ENCODE assay signal across 13 mouse cellular contexts in the genomic region with DNA sequence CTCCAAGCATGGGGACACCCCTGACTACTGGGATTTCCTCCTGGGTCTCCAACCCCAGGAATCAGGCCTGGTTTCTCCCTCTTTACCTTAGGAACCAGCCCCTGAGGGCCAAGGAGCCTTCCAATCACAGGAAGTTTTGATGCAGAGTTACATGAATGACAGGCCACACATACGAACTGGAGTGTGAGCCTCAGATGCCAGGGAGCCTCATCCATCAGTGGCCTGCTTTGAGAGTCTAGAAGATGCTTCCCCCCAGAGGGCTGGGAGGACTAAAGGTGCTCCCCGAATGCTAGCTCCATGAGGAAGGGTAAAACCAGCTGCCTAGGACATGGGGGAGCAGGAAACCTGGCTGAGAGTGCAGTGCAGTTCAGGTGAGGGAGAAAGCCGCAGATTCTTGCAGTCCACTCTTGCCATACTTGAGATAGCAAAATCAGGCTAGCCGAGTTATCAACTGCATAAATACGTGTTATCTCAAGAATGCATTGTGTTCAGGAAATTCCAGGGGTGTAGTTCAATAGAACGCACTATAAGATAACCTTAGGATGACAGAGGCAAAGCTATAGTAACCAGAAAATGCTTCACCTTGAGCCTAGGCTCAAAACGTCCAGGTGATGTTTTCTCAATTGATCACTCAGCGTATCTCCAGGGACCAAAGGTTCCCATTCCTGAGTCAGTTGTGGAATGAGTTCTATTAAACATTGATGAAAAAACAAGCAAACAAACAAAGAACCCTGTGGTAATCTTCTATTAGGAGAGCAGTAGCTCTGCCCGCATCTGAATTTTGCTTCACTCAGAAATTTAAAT.
A peak's percentile ranks its signal among the peaks of the same experiment; 100 is the strongest.
DNase-seq lines count a peak whose midpoint lies in the region; ATAC-seq lines count a peak whose summit lies in the region.
"Had no signal": no experiment of that assay in that cellular context is flagged by ENCODE, and none has a peak within 500 bp of the region (broad histone marks: within the 10 kb centered on the region; RNA-seq: fewer than 3 reads in every experiment).

No protein-coding gene starts in this region.

- peak overlapping the region; percentile 92 for H3K27ac ChIP-seq in kidney, embryonic 15.5 days
- H3K27ac ChIP-seq in embryonic facial prominence, embryonic 12.5 days = peak overlapping the region; percentile 82; the same call in 1 of the 2 replicates
- H3K27ac ChIP-seq in limb, embryonic 11.5 days (replicated peaks; ENCODE audit: low read depth, low read length) = peak overlapping the region; percentile 92
- H3K27ac ChIP-seq: midbrain, embryonic 13.5 days had no signal

- ATAC-seq in kidney, embryonic 15.5 days (replicated peaks; ENCODE audit: low FRiP score) = no peak
- ATAC-seq in embryonic facial prominence, embryonic 12.5 days (ENCODE audit: insufficient number of reproducible peaks, insufficient read depth, low FRiP score, low TSS enrichment) = no peak
- ATAC-seq in limb, embryonic 11.5 days (ENCODE audit: insufficient number of reproducible peaks, low FRiP score, low TSS enrichment, low read depth) = no peak
- ATAC-seq: midbrain, embryonic 13.5 days had no signal

- no peak overlapping the region for H3K9ac ChIP-seq in kidney, embryonic 15.5 days
- H3K9ac ChIP-seq in embryonic facial prominence, embryonic 12.5 days = no peak overlapping the region
- no peak overlapping the region for H3K9ac ChIP-seq in limb, embryonic 11.5 days (ENCODE audit: low read length)
- H3K9ac ChIP-seq: hindbrain, embryonic 13.5 days; midbrain, embryonic 13.5 days had no signal

- no peak overlapping the region for H3K4me2 ChIP-seq in kidney, embryonic 15.5 days
- no peak overlapping the region for H3K4me2 ChIP-seq in embryonic facial prominence, embryonic 12.5 days (replicated peaks)
- H3K4me2 ChIP-seq in limb, embryonic 11.5 days (ENCODE audit: low read depth, severe bottlenecking) = no peak overlapping the region
- H3K4me2 ChIP-seq: hindbrain, embryonic 13.5 days; midbrain, embryonic 13.5 days had no signal

- WGBS in kidney, embryonic 15.5 days = 61% methylated on average over 9 of the region's 9 CpGs
- 66% methylated on average over 9 of the region's 9 CpGs for WGBS in embryonic facial prominence, embryonic 12.5 days
- WGBS in limb, embryonic 11.5 days = 66% methylated on average over 9 of the region's 9 CpGs

- no peaks in the 10 kb centered on the region for H3K9me3 ChIP-seq in kidney, embryonic 15.5 days (replicated peaks)
- no peaks in the 10 kb centered on the region for H3K9me3 ChIP-seq in embryonic facial prominence, embryonic 12.5 days
- no peaks in the 10 kb centered on the region for H3K9me3 ChIP-seq in limb, embryonic 11.5 days (ENCODE audit: control insufficient read depth, low read length)
- H3K9me3 ChIP-seq: heart, embryonic 10.5 days; hindbrain, embryonic 13.5 days; midbrain, embryonic 13.5 days had no signal

- H3K4me3 ChIP-seq in kidney, embryonic 15.5 days (replicated peaks) = no peak overlapping the region
- H3K4me3 ChIP-seq in embryonic facial prominence, embryonic 12.5 days = no peak overlapping the region
- H3K4me3 ChIP-seq in limb, embryonic 11.5 days (ENCODE audit: low read depth, low read length) = no peak overlapping the region
- H3K4me3 ChIP-seq: heart, embryonic 10.5 days; hindbrain, embryonic 13.5 days; midbrain, embryonic 13.5 days had no signal

- no peaks in the 10 kb centered on the region for H3K27me3 ChIP-seq in kidney, embryonic 15.5 days
- H3K27me3 ChIP-seq in embryonic facial prominence, embryonic 12.5 days = no peaks in the 10 kb centered on the region
- H3K27me3 ChIP-seq in limb, embryonic 11.5 days (ENCODE audit: control insufficient read depth, insufficient read depth, low read length) = no peaks in the 10 kb centered on the region
- H3K27me3 ChIP-seq: CH12.LX had no signal

- H3K4me1 ChIP-seq in kidney, embryonic 15.5 days = peaks cover 41% of the 10 kb centered on the region
- H3K4me1 ChIP-seq in embryonic facial prominence, embryonic 12.5 days = peaks cover 23% of the 10 kb centered on the region; the same call in 1 of the 2 replicates
- H3K4me1 ChIP-seq in limb, embryonic 11.5 days (ENCODE audit: control insufficient read depth, insufficient read depth, low read length) = peaks cover 21% of the 10 kb centered on the region

- no peaks in the 10 kb centered on the region for H3K36me3 ChIP-seq in kidney, embryonic 15.5 days
- no peaks in the 10 kb centered on the region for H3K36me3 ChIP-seq in embryonic facial prominence, embryonic 12.5 days
- no peaks in the 10 kb centered on the region for H3K36me3 ChIP-seq in limb, embryonic 11.5 days (ENCODE audit: control insufficient read depth, insufficient read depth, low read length)
- H3K36me3 ChIP-seq: hindbrain, embryonic 13.5 days; midbrain, embryonic 13.5 days had no signal

- DNase-seq in kidney, postnatal 10 days = no peak
- DNase-seq in limb, embryonic 11.5 days (ENCODE audit: low spot score) = no peak
- peak; percentile 25 for DNase-seq in lung, postnatal 25 days (ENCODE audit: low spot score)
- DNase-seq in c-Kit-positive CD71-positive TER-119-positive erythroid progenitor cells, embryonic 14.5 days (ENCODE audit: low spot score) = no peak
- no peak for DNase-seq in ovary, postnatal 14 days (ENCODE audit: low spot score)
- DNase-seq: adrenal gland, postnatal 25 days; cerebellum, adult 11 months had no signal
